Mouse (Mus musculus): ENCODE measurements at regions not wholly inside any gene's neighbourhood (a gene's known extent, or its start where the extent isn't known, plus 50 kb on each side); places are given as distances from the start of the nearest gene placed in this dataset.
"Not testable (repeated sequence)": the region's sequence is repeated elsewhere in the genome, so short reads cannot be mapped to it uniquely, and the experiment has no call there.

GRCm38 (mm10) chr13:10952923-10953322, 592.3 kb upstream of the Chrm3 start:
- H3K9me3 ChIP-seq: no peaks in the 10 kb centered on the region
- no peak overlapping the region for H3K4me2 ChIP-seq
- ATAC-seq (ENCODE audit: low read depth): no peak
- H3K36me3 ChIP-seq: no peaks in the 10 kb centered on the region
- H3K4me1 ChIP-seq (replicated peaks): no peaks in the 10 kb centered on the region
- H3K27ac ChIP-seq (replicated peaks): no peak overlapping the region
- no peak overlapping the region for H3K9ac ChIP-seq
- H3K27me3 ChIP-seq: no peaks in the 10 kb centered on the region
- WGBS: 96% methylated on average over 3 of the region's 3 CpGs
- H3K4me3 ChIP-seq: no peak overlapping the region

- H3K27ac ChIP-seq (replicated peaks): not testable (repeated sequence)
Observed at GRCm38 (mm10) chr13:10950658-10951057, 590.0 kb upstream of the Chrm3 start.

GRCm38 (mm10) chr13:10947398-10947797, 586.8 kb upstream of the Chrm3 start:
- no peaks in the 10 kb centered on the region for H3K27me3 ChIP-seq
- 70% methylated on average over 2 of the region's 2 CpGs for WGBS
- H3K4me2 ChIP-seq: no peak overlapping the region
- H3K4me1 ChIP-seq (replicated peaks): no peaks in the 10 kb centered on the region
- no peak overlapping the region for H3K27ac ChIP-seq (replicated peaks)
- H3K4me3 ChIP-seq: no peak overlapping the region
- no peaks in the 10 kb centered on the region for H3K9me3 ChIP-seq
- no peak for ATAC-seq (ENCODE audit: low read depth)
- no peak overlapping the region for H3K9ac ChIP-seq
- no peaks in the 10 kb centered on the region for H3K36me3 ChIP-seq

More at GRCm38 (mm10) chr13:10950658-10951057, 590.0 kb upstream of the Chrm3 start:
- H3K4me2 ChIP-seq; H3K27me3 ChIP-seq; H3K36me3 ChIP-seq; H3K9me3 ChIP-seq; H3K9ac ChIP-seq; H3K4me3 ChIP-seq; ATAC-seq (ENCODE audit: low read depth); H3K4me1 ChIP-seq (replicated peaks): not testable (repeated sequence)
- WGBS: 82% methylated on average over 9 of the region's 9 CpGs

- ATAC-seq (ENCODE audit: low read depth): no peak
Observed at GRCm38 (mm10) chr13:10943877-10944276, 583.2 kb upstream of the Chrm3 start.

GRCm38 (mm10) chr13:10942031-10942655, 581.5 kb upstream of the Chrm3 start:
- no peaks in the 10 kb centered on the region for H3K4me1 ChIP-seq (replicated peaks)
- H3K4me2 ChIP-seq: no peak overlapping the region
- no peak for ATAC-seq (ENCODE audit: low read depth)
- 61% methylated on average over 4 of the region's 4 CpGs for WGBS
- no peak overlapping the region for H3K4me3 ChIP-seq
- no peaks in the 10 kb centered on the region for H3K27me3 ChIP-seq
- no peaks in the 10 kb centered on the region for H3K9me3 ChIP-seq
- H3K27ac ChIP-seq (replicated peaks): no peak overlapping the region
- no peak overlapping the region for H3K9ac ChIP-seq
- H3K36me3 ChIP-seq: no peaks in the 10 kb centered on the region

More at GRCm38 (mm10) chr13:10943877-10944276, 583.2 kb upstream of the Chrm3 start:
- H3K36me3 ChIP-seq: no peaks in the 10 kb centered on the region
- no peaks in the 10 kb centered on the region for H3K9me3 ChIP-seq
- H3K4me3 ChIP-seq: no peak overlapping the region
- H3K27ac ChIP-seq (replicated peaks): no peak overlapping the region
- H3K9ac ChIP-seq: no peak overlapping the region
- no peaks in the 10 kb centered on the region for H3K27me3 ChIP-seq
- no peak overlapping the region for H3K4me2 ChIP-seq
- 82% methylated on average over 4 of the region's 4 CpGs for WGBS
- no peaks in the 10 kb centered on the region for H3K4me1 ChIP-seq (replicated peaks)

GRCm38 (mm10) chr13:10938233-10938632, 577.6 kb upstream of the Chrm3 start:
- WGBS: 88% methylated on average over 2 of the region's 2 CpGs
- Histone ChIP-seq H3K4me2 (no peak overlapping the region), H3K27me3 (no peaks in the 10 kb centered on the region)

GRCm38 (mm10) chr13:10930741-10931140, 570.1 kb upstream of the Chrm3 start:
- no peak overlapping the region for H3K9ac ChIP-seq
- H3K36me3 ChIP-seq: no peaks in the 10 kb centered on the region
- H3K4me1 ChIP-seq (replicated peaks): no peaks in the 10 kb centered on the region
- no peak overlapping the region for H3K27ac ChIP-seq (replicated peaks)
- no peak for ATAC-seq (ENCODE audit: low read depth)
- 90% methylated on average over 3 of the region's 3 CpGs for WGBS
- H3K9me3 ChIP-seq: no peaks in the 10 kb centered on the region
- no peak overlapping the region for H3K4me2 ChIP-seq
- no peaks in the 10 kb centered on the region for H3K27me3 ChIP-seq
- no peak overlapping the region for H3K4me3 ChIP-seq

More at GRCm38 (mm10) chr13:10938233-10938632, 577.6 kb upstream of the Chrm3 start:
- no peak for ATAC-seq (ENCODE audit: low read depth)
- Histone ChIP-seq H3K9me3 (no peaks in the 10 kb centered on the region), H3K9ac (no peak overlapping the region), H3K36me3 (no peaks in the 10 kb centered on the region), H3K4me3 (no peak overlapping the region), H3K4me1 (replicated peaks) (no peaks in the 10 kb centered on the region), H3K27ac (replicated peaks) (no peak overlapping the region)

GRCm38 (mm10) chr13:10914377-10914776, 553.7 kb upstream of the Chrm3 start:
- H3K4me2 ChIP-seq: no peak overlapping the region
- H3K27me3 ChIP-seq: no peaks in the 10 kb centered on the region
- no peaks in the 10 kb centered on the region for H3K36me3 ChIP-seq
- H3K4me1 ChIP-seq (replicated peaks): no peaks in the 10 kb centered on the region
- ATAC-seq (ENCODE audit: low read depth): no peak
- H3K9me3 ChIP-seq: no peaks in the 10 kb centered on the region
- H3K9ac ChIP-seq: no peak overlapping the region
- H3K27ac ChIP-seq (replicated peaks): no peak overlapping the region
- H3K4me3 ChIP-seq: no peak overlapping the region

GRCm38 (mm10) chr13:10909122-10909751, 548.6 kb upstream of the Chrm3 start:
- 39% methylated on average over 2 of the region's 2 CpGs for WGBS
- Histone ChIP-seq H3K9ac (no peak overlapping the region), H3K9me3 (no peaks in the 10 kb centered on the region), H3K4me2 (no peak overlapping the region), H3K27me3 (no peaks in the 10 kb centered on the region), H3K4me1 (replicated peaks) (no peaks in the 10 kb centered on the region), H3K27ac (replicated peaks) (no peak overlapping the region), H3K36me3 (no peaks in the 10 kb centered on the region), H3K4me3 (no peak overlapping the region)
- no peak for ATAC-seq (ENCODE audit: low read depth)

- ATAC-seq (ENCODE audit: low read depth): no peak
- Histone ChIP-seq H3K4me1 (replicated peaks) (no peaks in the 10 kb centered on the region), H3K27me3 (no peaks in the 10 kb centered on the region), H3K27ac (replicated peaks) (no peak overlapping the region), H3K9me3 (no peaks in the 10 kb centered on the region), H3K9ac (no peak overlapping the region), H3K36me3 (no peaks in the 10 kb centered on the region), H3K4me3 (no peak overlapping the region), H3K4me2 (no peak overlapping the region)
- 62% methylated on average over 2 of the region's 2 CpGs for WGBS
Observed at GRCm38 (mm10) chr13:10867864-10868263, 507.2 kb upstream of the Chrm3 start.

GRCm38 (mm10) chr13:10855947-10856561, 495.4 kb upstream of the Chrm3 start:
- 89% methylated on average over 9 of the region's 9 CpGs for WGBS
- H3K9ac ChIP-seq; H3K27me3 ChIP-seq; H3K4me2 ChIP-seq; H3K9me3 ChIP-seq; H3K4me3 ChIP-seq; H3K4me1 ChIP-seq (replicated peaks); ATAC-seq (ENCODE audit: low read depth); H3K36me3 ChIP-seq; H3K27ac ChIP-seq (replicated peaks): not testable (repeated sequence)

GRCm38 (mm10) chr13:10845212-10845611, 484.6 kb upstream of the Chrm3 start:
- Histone ChIP-seq H3K36me3 (no peaks in the 10 kb centered on the region), H3K9me3 (no peaks in the 10 kb centered on the region), H3K4me1 (replicated peaks) (no peaks in the 10 kb centered on the region), H3K4me2 (no peak overlapping the region), H3K9ac (no peak overlapping the region), H3K27me3 (no peaks in the 10 kb centered on the region), H3K27ac (replicated peaks) (no peak overlapping the region), H3K4me3 (no peak overlapping the region)
- WGBS: 73% methylated on average over 5 of the region's 5 CpGs
- no peak for ATAC-seq (ENCODE audit: low read depth)
